Mouse (Mus musculus) lung, adult 2 months (tissue): ENCODE data around the gene Uckl1.

ENCODE experiments used
- CTCF ChIP-seq: fragments of 200-500 bp; IDR thresholded peaks from 2 replicates; pipeline ENCODE4 v1.5.1; 2011; ENCODE audit warnings: mild to moderate bottlenecking, low read length, control low read depth; ENCODE audit not compliant: insufficient read depth
- POLR2A ChIP-seq: fragments of 200-500 bp; IDR thresholded peaks from 2 replicates; pipeline ENCODE4 v1.6.1; 2011; ENCODE audit warnings: low read depth, mild to moderate bottlenecking, control low read depth, low read length, borderline replicate concordance; ENCODE audit errors: extremely low read depth

GRCm38 (mm10) chr2:181578790-181579618 lies 5.7 kb downstream of the Uckl1 start:
- TF ChIP-seq POLR2A (no peak), CTCF (no peak)
